Mouse (Mus musculus) cortical plate, adult 2 months (tissue): ENCODE results near the gene Zbtb9.

Experiments
- CTCF ChIP-seq: fragments of 200-500 bp; IDR thresholded peaks from 2 replicates; pipeline ENCODE4 v1.5.1; 2011; ENCODE audit warnings: mild to moderate bottlenecking, control low read depth, low read length; ENCODE audit not compliant: insufficient read depth; ENCODE audit errors: extremely low read depth
- POLR2A ChIP-seq: fragments of 200-500 bp; IDR thresholded peaks from 2 replicates; pipeline ENCODE4 v1.6.1; 2011; ENCODE audit warnings: mild to moderate bottlenecking, low read length, control low read depth; ENCODE audit not compliant: insufficient read depth; ENCODE audit errors: extremely low read depth

GRCm38 (mm10) chr17:26933885-26934827 is 38.8 kb upstream of the Zbtb9 start:
- TF ChIP-seq CTCF, result no peak
- no peak for TF ChIP-seq POLR2A
